Mouse (Mus musculus) embryonic facial prominence, embryonic 12.5 days (tissue): ENCODE measurements around the gene Gm11595. TPM values are rescaled to one million over a fixed set of nuclear protein-coding genes. Genes with fewer than 3 reads are reported as not detected.
"Not testable (repeated sequence)": the region's sequence is repeated elsewhere in the genome, so short reads cannot be mapped to it uniquely, and the experiment has no call there.

Source experiments
- ATAC-seq: fragments of 200-750 bp; cut with Nextera tagmentation; 2 replicates; pipeline ENCODE4 v1.8.0; 2017; ENCODE audit not compliant: insufficient number of reproducible peaks, insufficient read depth, low FRiP score, low TSS enrichment
- H3K27ac ChIP-seq: fragments of 300-500 bp; sonication (generic); 2 replicates; pipeline ENCODE4 v1.5.1; 2016; ENCODE audit warnings: mild to moderate bottlenecking
- H3K27me3 ChIP-seq: fragments of 300-500 bp; sonication (generic); 2 replicates; pipeline ENCODE4 v1.6.1; 2016; ENCODE audit warnings: mild to moderate bottlenecking, moderate library complexity
- H3K36me3 ChIP-seq: fragments of 300-500 bp; sonication (generic); 2 replicates; pipeline ENCODE4 v1.6.1; 2016; ENCODE audit warnings: mild to moderate bottlenecking
- H3K4me1 ChIP-seq: fragments of 300-500 bp; sonication (generic); 2 replicates; pipeline ENCODE4 v1.6.1; 2016
- H3K4me2 ChIP-seq: fragments of 300-500 bp; sonication (generic); replicated peaks from 2 replicates; pipeline ENCODE4 v1.6.1; 2016; ENCODE audit warnings: mild to moderate bottlenecking, moderate library complexity
- H3K4me3 ChIP-seq: fragments of 300-500 bp; sonication (generic); 2 replicates; pipeline ENCODE4 v1.5.1; 2016; ENCODE audit warnings: mild to moderate bottlenecking
- H3K9ac ChIP-seq: fragments of 300-500 bp; sonication (generic); 2 replicates; pipeline ENCODE4 v1.6.1; 2016; ENCODE audit warnings: mild to moderate bottlenecking, moderate library complexity
- H3K9me3 ChIP-seq: fragments of 300-500 bp; sonication (generic); 2 replicates; pipeline ENCODE4 v1.6.1; 2016; ENCODE audit warnings: mild to moderate bottlenecking, moderate library complexity
- WGBS: fragments of 180-500 bp; shearing (Covaris S2); methylation state at CpG from one replicate; pipeline ENCODE4 v1.1.7; 2016; 5-methylcytosine and 5-hydroxymethylcytosine counted together
- polyA plus RNA-seq: library from polyadenylated mRNA; unstranded; fragments of >200 nt; fragmentation: Nextera tagmentation; extraction: Ambion mirVana; gene quantifications from 2 replicates; pipeline ENCODE4 v1.2.1, GENCODE M21; 2016

The Gm11595 gene
- not detected in 2 replicates for polyA plus RNA-seq

DNA sequence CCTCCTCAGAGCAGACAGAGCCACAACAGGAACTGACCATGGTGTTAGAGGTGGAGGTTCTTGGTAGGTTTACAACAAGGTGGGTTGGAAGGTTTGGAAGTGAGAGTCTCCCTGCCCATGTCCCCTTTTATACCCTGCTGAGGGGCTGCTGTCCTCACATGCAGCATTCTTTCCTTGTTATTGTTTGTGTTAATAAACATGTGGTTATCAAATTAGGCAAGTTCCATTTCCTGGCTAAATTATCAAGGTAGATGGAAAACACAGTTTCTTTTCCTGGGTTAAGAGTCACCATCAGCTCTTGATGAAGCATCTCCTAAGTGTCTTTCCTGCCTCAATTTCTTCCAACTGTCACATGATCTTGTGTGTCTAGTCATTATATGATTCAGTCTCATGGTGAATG, at the start of gene Gm11595:
TSS of gene Gm11595 (minus strand) at position 101 of the 400 bp plus-strand sequence.
- not testable (repeated sequence) for H3K9me3 ChIP-seq, H3K36me3 ChIP-seq, H3K9ac ChIP-seq, H3K27me3 ChIP-seq, H3K4me1 ChIP-seq, H3K4me2 ChIP-seq, H3K4me3 ChIP-seq, H3K27ac ChIP-seq, ATAC-seq

DNA sequence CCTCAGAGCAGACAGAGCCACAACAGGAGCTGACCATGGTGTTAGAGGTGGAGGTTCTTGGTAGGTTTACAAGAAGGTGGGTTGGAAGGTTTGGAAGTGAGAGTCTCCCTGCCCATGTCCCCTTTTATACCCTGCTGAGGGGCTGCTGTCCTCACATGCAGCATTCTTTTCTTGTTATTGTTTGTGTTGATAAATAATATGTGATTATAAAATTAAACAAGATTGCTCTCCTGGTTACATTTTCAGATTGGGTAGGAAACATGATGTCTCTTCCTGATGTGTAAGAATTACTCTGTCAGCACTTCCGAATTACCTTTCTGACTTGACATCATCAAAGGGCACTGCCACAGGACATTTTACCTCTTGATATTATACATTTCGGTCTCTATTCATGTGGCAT, 42.9 kb upstream of the Gm11595 start, which contains the start of gene Gm11564:
TSS of gene Gm11564 (minus strand) at position 101 of the 400 bp plus-strand sequence.
- H3K27ac ChIP-seq, H3K4me1 ChIP-seq, H3K36me3 ChIP-seq, H3K4me2 ChIP-seq, H3K27me3 ChIP-seq, H3K9ac ChIP-seq, ATAC-seq, H3K4me3 ChIP-seq, H3K9me3 ChIP-seq: not testable (repeated sequence)
- WGBS: 84% methylated on average over 2 of the region's 2 CpGs

DNA sequence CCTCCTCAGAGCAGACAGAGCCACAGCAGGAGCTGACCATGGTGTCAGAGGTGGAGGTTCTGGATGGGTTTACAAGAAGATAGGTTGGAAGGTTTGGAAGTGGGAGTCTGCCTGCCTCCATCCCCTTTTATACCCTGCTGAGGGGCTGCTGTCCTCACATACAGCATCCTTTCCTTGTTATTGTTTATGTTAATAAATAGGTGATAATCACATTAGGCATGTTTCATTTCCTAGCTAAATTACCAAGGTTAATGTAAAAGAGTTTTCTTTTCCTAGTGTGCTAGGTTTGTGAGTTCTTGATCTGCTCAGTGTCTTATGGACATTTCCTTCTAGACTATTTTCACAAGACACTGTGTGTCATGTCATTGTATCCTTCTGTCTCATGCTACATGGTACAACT, 37.1 kb upstream of the Gm11595 start, which contains the start of gene Krtap4-13:
TSS of gene Krtap4-13 (minus strand) at position 101 of the 400 bp plus-strand sequence.
- H3K4me1 ChIP-seq, H3K36me3 ChIP-seq, H3K27ac ChIP-seq, H3K4me3 ChIP-seq, H3K9ac ChIP-seq, ATAC-seq, H3K9me3 ChIP-seq, H3K4me2 ChIP-seq, H3K27me3 ChIP-seq: not testable (repeated sequence)

DNA sequence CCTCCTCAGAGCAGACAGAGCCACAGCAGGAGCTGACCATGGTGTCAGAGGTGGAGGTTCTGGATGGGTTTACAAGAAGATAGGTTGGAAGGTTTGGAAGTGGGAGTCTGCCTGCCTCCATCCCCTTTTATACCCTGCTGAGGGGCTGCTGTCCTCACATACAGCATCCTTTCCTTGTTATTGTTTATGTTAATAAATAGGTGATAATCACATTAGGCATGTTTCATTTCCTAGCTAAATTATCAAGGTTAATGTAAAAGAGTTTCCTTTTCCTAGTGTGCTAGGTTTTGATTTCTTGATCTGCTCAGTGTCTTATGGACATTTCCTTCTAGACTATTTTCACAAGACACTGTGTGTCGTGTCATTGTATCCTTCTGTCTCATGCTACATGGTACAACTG, 31.6 kb upstream of the Gm11595 start, which contains the start of gene Gm11554:
TSS of gene Gm11554 (minus strand) at position 101 of the 400 bp plus-strand sequence.
- H3K9ac ChIP-seq, H3K4me1 ChIP-seq, H3K4me2 ChIP-seq, ATAC-seq, H3K4me3 ChIP-seq, H3K27ac ChIP-seq, H3K27me3 ChIP-seq, H3K9me3 ChIP-seq, H3K36me3 ChIP-seq: not testable (repeated sequence)
- WGBS: no CpG with 5 or more reads among the region's 1 CpGs

DNA sequence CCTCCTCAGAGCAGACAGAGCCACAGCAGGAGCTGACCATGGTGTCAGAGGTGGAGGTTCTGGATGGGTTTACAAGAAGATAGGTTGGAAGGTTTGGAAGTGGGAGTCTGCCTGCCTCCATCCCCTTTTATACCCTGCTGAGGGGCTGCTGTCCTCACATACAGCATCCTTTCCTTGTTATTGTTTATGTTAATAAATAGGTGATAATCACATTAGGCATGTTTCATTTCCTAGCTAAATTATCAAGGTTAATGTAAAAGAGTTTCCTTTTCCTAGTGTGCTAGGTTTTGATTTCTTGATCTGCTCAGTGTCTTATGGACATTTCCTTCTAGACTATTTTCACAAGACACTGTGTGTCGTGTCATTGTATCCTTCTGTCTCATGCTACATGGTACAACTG, 26.1 kb upstream of the Gm11595 start, which contains the start of gene Gm11569:
TSS of gene Gm11569 (minus strand) at position 101 of the 400 bp plus-strand sequence.
- not testable (repeated sequence) for H3K27me3 ChIP-seq, H3K4me3 ChIP-seq, H3K36me3 ChIP-seq, ATAC-seq, H3K9me3 ChIP-seq, H3K27ac ChIP-seq, H3K4me1 ChIP-seq, H3K4me2 ChIP-seq, H3K9ac ChIP-seq
- WGBS: no CpG with 5 or more reads among the region's 1 CpGs

DNA sequence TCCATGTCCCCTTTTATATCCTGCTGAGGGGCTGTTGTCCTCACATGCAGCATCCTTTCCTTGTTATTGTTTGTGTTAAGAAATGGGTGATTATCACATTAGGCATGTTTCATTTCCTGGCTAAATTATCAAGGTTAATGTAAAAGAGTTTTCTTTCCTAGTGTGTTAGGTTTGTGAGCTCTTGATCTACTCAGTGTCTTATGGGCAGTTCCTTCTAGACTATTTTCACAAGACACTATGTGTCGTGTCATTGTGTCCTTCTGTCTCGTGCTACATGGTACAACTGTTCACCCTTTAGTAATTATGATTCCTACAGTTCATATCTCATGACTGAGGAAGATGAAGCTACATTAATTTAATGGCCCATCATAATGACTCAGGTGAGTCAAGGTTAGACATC, 20.7 kb upstream of the Gm11595 start, which contains the start of gene Gm11596:
TSS of gene Gm11596 (minus strand) at position 101 of the 400 bp plus-strand sequence.
- 0 out of 2 replicates have a peak, but pooled peaks cover 4% of the 10 kb centered on the region for H3K27me3 ChIP-seq
- WGBS: 80% methylated on average over 2 of the region's 2 CpGs
- H3K4me3 ChIP-seq: no peak within 1 kb of the TSS
- ATAC-seq: no peak
- no peaks in the 10 kb centered on the region for H3K9me3 ChIP-seq
- H3K4me2 ChIP-seq: no peak within 1 kb of the TSS
- H3K4me1 ChIP-seq: no peaks in the 10 kb centered on the region
- no peak within 1 kb of the TSS for H3K9ac ChIP-seq
- H3K36me3 ChIP-seq: no peaks in the 10 kb centered on the region
- no peak within 1 kb of the TSS for H3K27ac ChIP-seq

DNA sequence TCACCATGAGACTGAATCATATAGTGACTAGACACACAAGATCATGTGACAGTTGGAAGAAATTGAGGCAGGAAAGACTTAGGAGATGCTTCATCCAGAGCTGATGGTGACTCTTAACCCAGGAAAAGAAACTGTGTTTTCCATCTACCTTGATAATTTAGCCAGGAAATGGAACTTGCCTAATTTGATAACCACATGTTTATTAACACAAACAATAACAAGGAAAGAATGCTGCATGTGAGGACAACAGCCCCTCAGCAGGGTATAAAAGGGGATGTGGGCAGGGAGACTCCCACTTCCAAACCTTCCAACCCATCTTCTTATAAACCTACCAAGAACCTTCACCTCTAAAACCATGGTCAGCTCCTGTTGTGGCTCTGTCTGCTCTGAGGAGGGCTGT, 12.2 kb upstream of the Gm11595 start, which contains the start of gene Krtap4-9:
TSS of gene Krtap4-9 (plus strand) at position 301 of the 400 bp plus-strand sequence.
- not testable (repeated sequence) for H3K9me3 ChIP-seq, H3K27me3 ChIP-seq, H3K4me1 ChIP-seq, H3K4me3 ChIP-seq, ATAC-seq, H3K36me3 ChIP-seq, H3K9ac ChIP-seq, H3K27ac ChIP-seq, H3K4me2 ChIP-seq

DNA sequence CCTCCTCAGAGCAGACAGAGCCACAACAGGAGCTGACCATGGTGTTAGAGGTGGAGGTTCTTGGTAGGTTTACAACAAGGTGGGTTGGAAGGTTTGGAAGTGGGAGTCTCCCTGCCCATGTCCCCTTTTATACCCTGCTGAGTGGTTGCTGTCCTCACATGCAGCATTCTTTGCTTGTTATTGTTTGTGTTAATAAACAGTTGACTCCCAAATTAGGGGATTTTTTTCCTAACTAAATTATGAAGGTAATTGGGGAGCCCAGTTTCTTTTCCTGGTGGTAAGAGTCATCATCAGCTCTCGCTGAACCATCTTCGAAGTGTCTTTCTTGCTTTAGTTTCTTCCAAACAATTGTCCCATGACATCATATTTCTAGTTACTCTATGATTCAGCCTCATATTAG, 7.9 kb upstream of the Gm11595 start, which contains the start of gene Krtap4-8:
TSS of gene Krtap4-8 (minus strand) at position 101 of the 400 bp plus-strand sequence.
- H3K9me3 ChIP-seq: no peaks in the 10 kb centered on the region
- no peaks in the 10 kb centered on the region for H3K27me3 ChIP-seq
- no peak within 1 kb of the TSS for H3K27ac ChIP-seq
- WGBS: 91% methylated on average over 2 of the region's 2 CpGs
- no peak within 1 kb of the TSS for H3K9ac ChIP-seq
- no peaks in the 10 kb centered on the region for H3K36me3 ChIP-seq
- ATAC-seq: no peak
- no peak within 1 kb of the TSS for H3K4me2 ChIP-seq
- no peaks in the 10 kb centered on the region for H3K4me1 ChIP-seq
- H3K4me3 ChIP-seq: no peak within 1 kb of the TSS

DNA sequence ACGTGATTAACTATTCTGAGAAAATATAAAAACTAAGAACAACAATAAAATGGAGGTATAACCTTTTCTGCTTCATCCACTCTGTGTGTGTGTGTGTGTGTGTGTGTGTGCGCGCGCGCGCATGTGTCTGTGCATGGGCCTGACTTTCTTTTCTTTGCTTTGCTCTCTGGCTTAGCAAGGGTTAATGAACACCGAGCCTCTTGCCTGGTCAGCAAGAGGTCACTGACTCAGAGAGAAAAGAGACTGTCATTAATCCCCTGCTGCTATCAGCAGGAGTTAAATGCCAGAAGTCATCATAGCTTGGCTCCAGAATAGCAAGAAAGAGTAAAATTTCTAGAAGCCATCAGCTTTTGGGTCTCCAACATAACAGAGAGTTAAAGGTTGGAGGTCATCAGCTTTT, 5.7 kb upstream of the Gm11595 start:
- ATAC-seq: no peak
- Histone ChIP-seq H3K4me1 (no peaks in the 10 kb centered on the region), H3K27ac (no peak overlapping the region), H3K4me3 (no peak overlapping the region), H3K36me3 (no peaks in the 10 kb centered on the region), H3K4me2 (no peak overlapping the region), H3K27me3 (no peaks in the 10 kb centered on the region), H3K9me3 (no peaks in the 10 kb centered on the region), H3K9ac (no peak overlapping the region)
- WGBS: 55% methylated on average over 7 of the region's 7 CpGs

DNA sequence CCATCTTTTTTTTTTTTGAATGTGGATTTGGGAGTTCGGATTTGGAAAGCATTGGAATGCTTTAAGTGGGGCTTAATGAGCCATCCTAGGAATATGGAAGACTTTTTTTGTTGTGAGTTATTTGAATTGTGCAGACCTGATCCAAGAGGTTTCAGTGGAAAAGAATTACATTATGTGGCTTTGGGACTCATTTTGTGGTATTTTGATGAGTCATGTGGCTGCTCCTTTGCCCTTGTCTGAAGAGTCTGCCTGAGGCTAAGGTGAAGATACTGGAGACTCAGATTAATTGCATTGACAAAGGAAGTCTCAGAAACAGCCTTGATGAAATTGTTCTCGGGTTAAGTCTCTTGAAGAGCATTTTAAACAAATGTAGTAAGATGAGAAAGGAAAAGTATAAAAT, 4.3 kb downstream of the Gm11595 start:
- H3K27ac ChIP-seq: no peak overlapping the region
- H3K4me1 ChIP-seq: no peaks in the 10 kb centered on the region
- no peak overlapping the region for H3K9ac ChIP-seq
- no peak for ATAC-seq
- WGBS: 69% methylated on average over 2 of the region's 2 CpGs
- H3K4me2 ChIP-seq: no peak overlapping the region
- H3K9me3 ChIP-seq: no peaks in the 10 kb centered on the region
- no peak overlapping the region for H3K4me3 ChIP-seq
- no peaks in the 10 kb centered on the region for H3K36me3 ChIP-seq
- H3K27me3 ChIP-seq: no peaks in the 10 kb centered on the region

DNA sequence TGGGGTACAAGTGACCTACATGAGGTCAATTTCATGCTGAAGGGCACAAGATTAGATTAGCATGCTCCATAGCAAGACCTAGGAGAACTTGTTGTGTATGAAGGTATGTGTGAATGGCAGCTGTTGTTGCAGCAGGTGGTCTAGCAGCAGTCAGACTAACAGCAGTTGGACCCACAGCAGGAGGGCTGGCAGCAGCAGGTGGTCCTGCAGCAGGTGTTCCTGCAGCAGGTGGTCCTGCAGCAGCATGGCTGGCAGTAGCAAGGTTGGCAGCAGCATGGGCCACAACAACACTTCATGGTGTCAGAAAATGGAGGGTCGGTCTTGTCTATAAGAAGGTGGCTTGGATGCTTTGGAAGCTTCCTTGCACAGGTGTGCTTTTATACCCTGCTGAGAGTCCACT, 13.8 kb downstream of the Gm11595 start:
- no peak overlapping the region for H3K4me2 ChIP-seq
- no peaks in the 10 kb centered on the region for H3K9me3 ChIP-seq
- WGBS: 82% methylated on average over 1 of the region's 1 CpGs
- ATAC-seq: no peak
- H3K9ac ChIP-seq: no peak overlapping the region
- H3K36me3 ChIP-seq: no peaks in the 10 kb centered on the region
- H3K4me3 ChIP-seq: no peak overlapping the region
- H3K27ac ChIP-seq: no peak overlapping the region
- no peaks in the 10 kb centered on the region for H3K27me3 ChIP-seq
- H3K4me1 ChIP-seq: no peaks in the 10 kb centered on the region

DNA sequence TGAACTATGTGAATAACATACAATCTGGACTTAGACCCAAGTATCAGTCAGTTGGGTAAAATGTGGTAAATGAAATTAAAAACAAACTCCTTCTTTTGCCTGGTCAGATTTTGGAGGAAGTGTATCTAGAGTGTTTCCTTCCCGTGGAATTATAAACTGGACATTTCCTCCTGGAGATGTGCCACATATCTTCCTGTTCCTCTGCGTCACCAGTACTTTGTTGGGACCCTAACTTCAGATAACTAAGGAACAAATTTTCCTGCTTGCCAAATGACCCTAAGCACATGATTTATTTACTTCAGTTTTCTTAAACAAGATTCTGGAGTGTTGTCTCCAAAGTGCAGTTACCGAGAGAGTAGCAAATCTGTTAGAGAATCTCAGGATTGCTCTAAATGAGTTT, 28.7 kb downstream of the Gm11595 start:
- Histone ChIP-seq H3K4me3 (no peak overlapping the region), H3K9ac (no peak overlapping the region), H3K9me3 (no peaks in the 10 kb centered on the region), H3K27ac (no peak overlapping the region), H3K4me1 (no peaks in the 10 kb centered on the region), H3K36me3 (no peaks in the 10 kb centered on the region), H3K4me2 (no peak overlapping the region), H3K27me3 (no peaks in the 10 kb centered on the region)
- WGBS: 89% methylated on average over 3 of the region's 3 CpGs
- no peak for ATAC-seq

DNA sequence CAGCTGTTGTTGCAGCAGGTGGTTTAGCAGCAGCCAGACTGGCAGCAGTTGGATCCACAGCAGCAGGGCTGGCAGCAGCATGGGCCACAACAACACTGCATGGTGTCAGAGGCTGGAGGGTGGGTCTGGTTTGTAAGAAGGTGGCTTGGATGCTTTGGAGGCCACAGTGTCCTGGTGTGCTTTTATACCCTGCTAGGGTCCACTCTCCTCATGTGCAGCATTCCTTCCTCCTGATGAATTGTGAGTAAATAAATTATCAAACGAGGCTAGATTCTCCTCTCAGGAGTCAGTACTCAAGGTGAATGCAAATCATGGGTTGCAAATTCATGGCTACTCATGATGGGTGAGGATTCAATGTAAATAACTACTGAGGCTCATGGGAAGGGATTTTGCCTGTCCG, 38.5 kb downstream of the Gm11595 start, which contains the start of gene Gm14180:
TSS of gene Gm14180 (minus strand) at position 101 of the 400 bp plus-strand sequence.
- no peak within 1 kb of the TSS for H3K4me3 ChIP-seq
- H3K4me1 ChIP-seq: no peaks in the 10 kb centered on the region
- no peaks in the 10 kb centered on the region for H3K36me3 ChIP-seq
- no peak within 1 kb of the TSS for H3K9ac ChIP-seq
- ATAC-seq: no peak
- H3K4me2 ChIP-seq: no peak within 1 kb of the TSS
- WGBS: 65% methylated on average over 2 of the region's 2 CpGs
- H3K27me3 ChIP-seq: no peaks in the 10 kb centered on the region
- H3K27ac ChIP-seq: no peak within 1 kb of the TSS
- H3K9me3 ChIP-seq: no peaks in the 10 kb centered on the region
